In the genomic region with DNA sequence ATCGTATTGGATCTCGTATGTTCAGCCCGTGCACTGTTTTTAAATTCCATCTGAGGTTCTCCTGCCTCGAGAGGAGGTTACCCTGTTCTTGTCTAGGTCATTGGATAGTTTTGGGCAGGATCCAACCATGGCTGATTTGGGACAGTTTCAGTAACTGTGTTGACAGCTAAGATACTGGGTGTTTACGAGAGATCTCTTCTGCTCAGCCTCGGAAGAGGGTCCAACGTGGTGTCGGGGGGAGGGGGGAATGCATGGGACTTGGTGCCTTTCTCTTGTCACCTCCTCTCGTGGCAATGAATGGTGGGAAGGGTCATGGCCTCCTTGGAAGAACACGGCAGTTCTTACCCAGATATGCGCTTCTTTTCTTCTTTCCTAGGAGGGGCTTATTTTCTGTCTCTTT, we compare ENCODE assay signal across 16 mouse cellular contexts.
"Had no signal": no experiment of that assay in that cellular context is flagged by ENCODE, and none has a peak within 500 bp of the region (broad histone marks: within the 10 kb centered on the region; RNA-seq: fewer than 3 reads in every experiment).

No protein-coding gene starts in this region.

- H3K9ac ChIP-seq: liver, embryonic 13.5 days; liver, embryonic 15.5 days; liver, postnatal 0 days; midbrain, embryonic 13.5 days; midbrain, embryonic 15.5 days; neural tube, embryonic 12.5 days; stomach, embryonic 15.5 days had no signal

- H3K27me3 ChIP-seq: liver, embryonic 13.5 days; liver, embryonic 15.5 days; midbrain, embryonic 13.5 days; midbrain, embryonic 15.5 days; neural tube, embryonic 12.5 days; stomach, embryonic 15.5 days had no signal

- H3K4me2 ChIP-seq: liver, embryonic 11.5 days; liver, embryonic 13.5 days; liver, embryonic 15.5 days; midbrain, embryonic 13.5 days; midbrain, embryonic 15.5 days; neural tube, embryonic 12.5 days; stomach, embryonic 15.5 days had no signal

- H3K36me3 ChIP-seq: liver, embryonic 13.5 days; liver, embryonic 15.5 days; midbrain, embryonic 13.5 days; midbrain, embryonic 15.5 days; neural tube, embryonic 12.5 days; stomach, embryonic 15.5 days had no signal

- ATAC-seq: liver, postnatal 0 days; midbrain, embryonic 13.5 days; midbrain, embryonic 15.5 days had no signal

- H3K4me3 ChIP-seq: liver, embryonic 13.5 days; liver, embryonic 15.5 days; megakaryocyte, embryonic 14.5 days; midbrain, embryonic 13.5 days; midbrain, embryonic 15.5 days; neural tube, embryonic 12.5 days; stomach, embryonic 15.5 days had no signal

- DNase-seq: liver; liver, embryonic 13.5 days; liver, postnatal 0 days; right cerebral cortex, postnatal 14 days; thymus, adult 2 months; thymus, postnatal 25 days; thymus, postnatal 4 days had no signal

- H3K4me1 ChIP-seq: liver, embryonic 13.5 days; liver, embryonic 15.5 days; megakaryocyte, embryonic 14.5 days; stomach, embryonic 15.5 days had no signal

- H3K9me3 ChIP-seq: liver, embryonic 13.5 days; liver, embryonic 15.5 days; megakaryocyte, embryonic 14.5 days; midbrain, embryonic 13.5 days; midbrain, embryonic 15.5 days; neural tube, embryonic 12.5 days; stomach, embryonic 15.5 days had no signal

- H3K27ac ChIP-seq: liver, embryonic 13.5 days; liver, embryonic 15.5 days; macrophage; midbrain, embryonic 13.5 days; midbrain, embryonic 15.5 days; neural tube, embryonic 12.5 days; stomach, embryonic 15.5 days; stomach, postnatal 0 days had no signal
